15 mouse cellular contexts compared by ENCODE assay signal in the genomic region with DNA sequence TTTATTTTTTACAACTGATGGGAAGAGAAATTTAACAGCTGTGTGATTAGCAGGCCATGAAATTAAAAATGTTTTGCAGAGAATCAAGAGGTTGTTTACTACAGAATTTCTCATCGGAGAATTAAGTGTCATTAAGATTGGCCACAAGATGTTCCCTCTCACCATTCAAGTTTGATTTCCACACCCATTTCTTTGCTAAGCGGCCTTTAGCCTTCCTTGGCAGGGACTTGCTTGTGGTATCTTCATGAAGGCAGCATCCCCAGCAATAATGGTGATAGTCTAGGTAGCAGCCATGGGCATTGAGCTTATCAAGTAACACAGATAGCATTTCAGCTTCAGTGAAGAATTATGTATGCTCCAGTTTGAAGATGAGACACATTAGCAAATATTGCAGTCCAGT.
"Had no signal": no experiment of that assay in that cellular context is flagged by ENCODE, and none has a peak within 500 bp of the region (broad histone marks: within the 10 kb centered on the region; RNA-seq: fewer than 3 reads in every experiment).

No protein-coding gene starts in this region.

- H3K4me3 ChIP-seq: limb, embryonic 12.5 days; liver, embryonic 13.5 days; neural tube, embryonic 13.5 days had no signal

- H3K4me2 ChIP-seq: limb, embryonic 12.5 days; liver, embryonic 13.5 days; neural tube, embryonic 13.5 days had no signal

- H3K9ac ChIP-seq: limb, embryonic 12.5 days; liver, embryonic 13.5 days; liver, postnatal 0 days; neural tube, embryonic 13.5 days had no signal

- H3K9me3 ChIP-seq: limb, embryonic 12.5 days; liver, embryonic 13.5 days; neural tube, embryonic 13.5 days had no signal

- H3K36me3 ChIP-seq: limb, embryonic 12.5 days; liver, embryonic 13.5 days; neural tube, embryonic 13.5 days had no signal

- H3K4me1 ChIP-seq: liver, embryonic 13.5 days had no signal

- ATAC-seq: hindbrain, postnatal 0 days; liver, postnatal 0 days had no signal

- H3K27me3 ChIP-seq: limb, embryonic 12.5 days; liver, embryonic 13.5 days; neural tube, embryonic 13.5 days had no signal

- H3K27ac ChIP-seq: hindbrain, postnatal 0 days; kidney, postnatal 0 days; limb, embryonic 12.5 days; liver, embryonic 13.5 days; stomach, postnatal 0 days had no signal

- DNase-seq: kidney, adult 11 months; kidney, adult 9 months; kidney, postnatal 36 days; layer of hippocampus, adult 9-11 months; layer of hippocampus, postnatal 36 days; liver; liver, embryonic 13.5 days; liver, postnatal 0 days; midbrain, embryonic 14.5 days; thymus, postnatal 25 days had no signal
